Mouse (Mus musculus) liver, embryonic 14.5 days (tissue): ENCODE data around the gene Haus4.

Source experiments
- CTCF ChIP-seq: IDR thresholded peaks from 2 replicates; pipeline ENCODE4 v1.5.1; 2016; ENCODE audit warnings: antibody characterized with exemption, low read depth, control low read depth
- EP300 ChIP-seq: IDR thresholded peaks from 2 replicates; pipeline ENCODE4 v1.6.1; 2016; ENCODE audit warnings: antibody characterized with exemption, low read depth

- TF ChIP-seq CTCF (no peak), EP300 (no peak)
Observed at GRCm38 (mm10) chr14:54575631-54576030, 21.2 kb upstream of the Haus4 start.
